Mouse (Mus musculus): Measurements from ENCODE around the gene Gm10945. TPM values are rescaled to one million over a fixed set of nuclear protein-coding genes. Genes with fewer than 3 reads are reported as not detected.

The Gm10945 gene
- not detected in 2 replicates for polyA plus RNA-seq (2016; fragmentation: Nextera tagmentation; extraction: Ambion mirVana)

DNA sequence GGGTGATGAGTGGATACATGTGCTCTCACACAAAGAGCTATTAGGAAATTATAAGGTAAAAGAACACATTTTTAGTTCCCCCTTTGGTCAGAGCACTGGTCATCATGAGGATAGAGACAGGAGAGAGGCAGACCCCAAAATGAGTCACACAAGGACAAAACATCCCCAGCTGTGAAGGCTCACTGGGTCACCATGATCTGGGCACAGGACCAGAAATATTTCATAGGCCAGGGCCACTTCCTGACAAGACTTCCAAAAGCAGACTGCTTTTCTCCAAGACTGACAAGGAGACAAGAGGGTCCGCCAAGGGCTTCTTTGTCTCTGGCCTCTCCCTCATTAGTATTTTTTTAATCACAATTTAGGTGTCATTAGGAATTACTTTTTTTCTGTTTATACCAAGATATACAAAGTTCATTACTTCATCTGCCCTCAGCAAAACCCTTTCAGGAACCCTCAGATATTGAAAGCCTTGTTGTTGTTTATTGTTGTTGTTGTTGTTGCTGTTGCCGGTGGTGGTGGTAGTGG lies at the start of gene Gm10945:
TSS of gene Gm10945 (minus strand) at position 475 of the 525 bp plus-strand sequence.
- 94% methylated on average over 2 of the region's 2 CpGs for WGBS
- no peak for DNase-seq (ENCODE audit: extremely low spot score, low spot score)
- no peaks in the 10 kb centered on the region for H3K36me3 ChIP-seq (replicated peaks)
- no peaks in the 10 kb centered on the region for H3K27me3 ChIP-seq (ENCODE audit: poor library complexity, severe bottlenecking)
- no peaks in the 10 kb centered on the region for H3K4me1 ChIP-seq
- H3K27ac ChIP-seq = no peak within 1 kb of the TSS
- no peaks in the 10 kb centered on the region for H3K9me3 ChIP-seq
- H3K4me3 ChIP-seq = no peak within 1 kb of the TSS

DNA sequence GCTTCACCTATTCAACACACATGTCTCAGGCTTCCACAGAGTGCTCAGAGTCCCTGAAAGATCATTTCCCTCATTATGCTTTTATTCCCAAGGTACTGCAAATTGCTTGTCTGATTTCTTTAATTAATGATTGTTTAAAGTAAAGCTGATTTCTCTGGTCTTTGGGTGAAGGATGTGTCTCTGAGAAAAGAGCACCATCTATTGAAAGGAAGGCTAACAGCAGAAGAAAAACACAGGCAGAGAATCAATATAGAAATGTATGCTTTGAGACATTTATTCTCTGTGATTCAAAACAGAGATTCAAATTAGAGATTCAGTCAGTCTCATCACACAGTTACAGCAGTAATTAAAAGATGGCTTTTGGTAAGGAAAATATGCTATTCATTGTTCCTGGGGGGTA lies 28.7 kb upstream of the Gm10945 start:
- H3K9me3 ChIP-seq = no peaks in the 10 kb centered on the region
- H3K4me1 ChIP-seq = peaks cover 8% of the 10 kb centered on the region
- H3K27me3 ChIP-seq (ENCODE audit: poor library complexity, severe bottlenecking) = no peaks in the 10 kb centered on the region
- H3K27ac ChIP-seq = no peak overlapping the region
- H3K4me3 ChIP-seq = no peak overlapping the region
- H3K36me3 ChIP-seq (replicated peaks) = no peaks in the 10 kb centered on the region
- no peak for DNase-seq (ENCODE audit: extremely low spot score, low spot score)

DNA sequence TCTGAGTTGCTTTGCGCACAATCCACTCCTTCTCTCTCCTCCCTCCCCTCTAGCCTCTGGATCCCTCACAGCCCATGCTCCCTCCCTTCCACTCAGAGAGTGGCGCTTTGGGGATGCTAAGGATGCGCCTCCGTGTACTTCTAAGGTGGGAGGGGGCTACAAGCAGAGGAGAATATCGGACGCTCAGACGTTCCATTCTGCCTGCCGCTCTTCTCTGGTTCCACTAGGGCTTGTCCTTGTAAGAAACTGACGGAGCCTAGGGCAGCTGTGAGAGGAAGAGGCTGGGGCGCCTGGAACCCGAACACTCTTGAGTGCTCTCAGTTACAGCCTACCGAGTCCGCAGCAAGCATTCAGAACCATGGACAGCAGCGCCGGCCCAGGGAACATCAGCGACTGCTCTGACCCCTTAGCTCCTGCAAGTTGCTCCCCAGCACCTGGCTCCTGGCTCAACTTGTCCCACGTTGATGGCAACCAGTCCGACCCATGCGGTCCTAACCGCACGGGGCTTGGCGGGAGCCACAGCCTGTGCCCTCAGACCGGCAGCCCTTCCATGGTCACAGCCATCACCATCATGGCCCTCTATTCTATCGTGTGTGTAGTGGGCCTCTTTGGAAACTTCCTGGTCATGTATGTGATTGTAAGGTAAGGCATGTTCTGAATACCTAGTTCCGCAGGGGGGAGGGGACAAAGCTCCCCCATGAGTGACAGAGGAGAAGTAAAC lies 27.1 kb upstream of the Gm10945 start:
- H3K27me3 ChIP-seq (ENCODE audit: poor library complexity, severe bottlenecking) = no peaks in the 10 kb centered on the region
- H3K9me3 ChIP-seq = no peaks in the 10 kb centered on the region
- no peaks in the 10 kb centered on the region for H3K36me3 ChIP-seq (replicated peaks)
- peak; percentile 68 for DNase-seq (ENCODE audit: extremely low spot score, low spot score)
- WGBS = 2% methylated on average over 25 of the region's 25 CpGs
- H3K27ac ChIP-seq = no peak overlapping the region
- peaks cover 8% of the 10 kb centered on the region for H3K4me1 ChIP-seq
- peak overlapping the region; percentile 34 for H3K4me3 ChIP-seq

DNA sequence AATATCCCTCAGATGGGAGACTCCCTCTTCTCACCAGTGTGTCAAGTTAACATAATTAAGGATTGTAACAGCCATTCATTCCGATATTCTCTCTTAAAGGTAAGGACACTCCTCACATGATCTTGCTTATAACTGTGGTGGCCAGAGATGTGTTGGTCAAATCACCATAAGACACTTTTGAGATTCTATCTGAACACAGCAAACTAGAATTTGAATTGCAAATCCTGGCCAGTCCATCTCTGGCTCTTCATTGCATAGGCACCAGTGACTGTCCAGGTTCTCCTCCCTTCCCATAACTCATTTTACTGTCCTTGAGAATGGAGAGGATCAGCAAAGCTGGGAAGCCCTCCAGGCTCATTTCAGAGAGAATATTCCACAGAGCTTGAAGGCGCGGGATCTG lies 3.4 kb downstream of the Gm10945 start, which contains the start of gene Oprm1:
TSS of gene Oprm1 (plus strand) at position 301 of the 400 bp plus-strand sequence.
- H3K27me3 ChIP-seq (ENCODE audit: poor library complexity, severe bottlenecking) = no peaks in the 10 kb centered on the region
- no peaks in the 10 kb centered on the region for H3K9me3 ChIP-seq
- no peak within 1 kb of the TSS for H3K4me3 ChIP-seq
- no peak within 1 kb of the TSS for H3K27ac ChIP-seq
- no peaks in the 10 kb centered on the region for H3K36me3 ChIP-seq (replicated peaks)
- no peak for DNase-seq (ENCODE audit: extremely low spot score, low spot score)
- WGBS = 90% methylated on average over 3 of the region's 3 CpGs
- H3K4me1 ChIP-seq = no peaks in the 10 kb centered on the region

DNA sequence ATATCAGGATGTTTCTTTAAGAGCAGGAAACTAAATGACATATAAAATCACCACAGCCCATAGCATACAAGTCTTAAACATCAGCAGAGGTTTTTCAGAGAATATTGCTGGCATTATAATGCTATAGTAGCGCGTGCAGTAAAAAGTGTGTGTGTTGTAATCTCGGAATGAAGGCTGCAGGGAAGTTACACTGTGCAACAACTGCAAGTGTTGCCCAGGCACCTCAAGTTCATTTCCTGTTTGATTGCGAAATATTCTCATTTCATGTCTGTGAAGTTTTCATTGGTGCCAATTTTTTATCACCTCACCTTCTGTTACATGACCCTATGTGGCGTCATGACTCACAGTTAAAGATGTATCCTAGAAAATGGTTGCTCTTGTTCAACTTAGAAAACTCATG lies 8.2 kb downstream of the Gm10945 start:
- Histone ChIP-seq H3K27ac (no peak overlapping the region), H3K4me1 (peaks cover 7% of the 10 kb centered on the region; the same call in 1 of the 2 replicates), H3K9me3 (no peaks in the 10 kb centered on the region), H3K36me3 (replicated peaks) (no peaks in the 10 kb centered on the region), H3K4me3 (no peak overlapping the region), H3K27me3 (ENCODE audit: poor library complexity, severe bottlenecking) (no peaks in the 10 kb centered on the region)
- DNase-seq (ENCODE audit: extremely low spot score, low spot score) = no peak
- WGBS = 89% methylated on average over 5 of the region's 5 CpGs

DNA sequence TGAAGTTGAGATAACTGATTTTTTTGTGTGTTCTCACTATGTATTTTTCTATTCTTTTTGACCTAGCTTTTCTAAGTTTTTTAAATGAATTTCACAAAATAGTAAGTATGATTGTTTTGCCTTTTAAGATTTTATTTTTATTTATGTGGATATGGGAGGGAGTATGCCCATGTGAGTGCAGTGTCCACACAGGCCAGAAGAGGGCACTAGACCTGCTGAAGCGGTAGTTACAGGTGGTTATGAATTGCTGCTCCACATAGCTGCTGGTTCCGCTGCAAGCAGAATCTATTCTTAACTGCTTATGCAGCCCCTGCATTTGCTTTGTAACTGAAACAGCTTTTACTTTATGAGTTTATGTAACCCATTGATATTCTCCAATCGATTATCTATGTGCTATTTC lies 33.1 kb downstream of the Gm10945 start:
- no peaks in the 10 kb centered on the region for H3K36me3 ChIP-seq (replicated peaks)
- no peaks in the 10 kb centered on the region for H3K4me1 ChIP-seq
- H3K27ac ChIP-seq = no peak overlapping the region
- no peak for DNase-seq (ENCODE audit: extremely low spot score, low spot score)
- H3K4me3 ChIP-seq = no peak overlapping the region
- 93% methylated on average over 3 of the region's 3 CpGs for whole genome bisulfite sequencing
- H3K27me3 ChIP-seq (ENCODE audit: poor library complexity, severe bottlenecking) = no peaks in the 10 kb centered on the region
- H3K9me3 ChIP-seq = peaks cover 2% of the 10 kb centered on the region; the same call in 1 of the 2 replicates

DNA sequence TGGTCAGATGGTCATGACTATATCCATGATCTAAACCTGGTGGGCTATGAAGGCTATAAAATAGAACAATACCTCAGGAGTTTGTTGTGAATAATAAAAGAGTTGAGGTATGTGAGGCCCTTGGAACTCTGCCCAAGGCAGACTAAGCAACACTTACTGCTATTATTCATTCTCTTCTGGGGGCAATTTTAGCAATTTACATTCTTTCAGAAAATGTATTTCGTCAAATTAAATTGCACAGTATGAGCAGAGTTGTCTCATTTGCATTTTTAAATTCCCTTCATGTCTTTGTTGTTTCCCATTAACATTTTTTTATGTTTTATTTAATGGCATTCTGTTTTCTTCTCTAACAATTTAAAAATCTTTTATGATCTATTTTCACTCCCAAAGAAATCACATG lies 37.8 kb downstream of the Gm10945 start:
- Histone ChIP-seq H3K27ac (no peak overlapping the region), H3K27me3 (ENCODE audit: poor library complexity, severe bottlenecking) (no peaks in the 10 kb centered on the region), H3K4me1 (no peaks in the 10 kb centered on the region), H3K36me3 (replicated peaks) (no peaks in the 10 kb centered on the region), H3K4me3 (no peak overlapping the region), H3K9me3 (peaks cover 2% of the 10 kb centered on the region; the same call in 1 of the 2 replicates)
- no peak for DNase-seq (ENCODE audit: extremely low spot score, low spot score)
- WGBS = 82% methylated on average over 1 of the region's 1 CpGs

DNA sequence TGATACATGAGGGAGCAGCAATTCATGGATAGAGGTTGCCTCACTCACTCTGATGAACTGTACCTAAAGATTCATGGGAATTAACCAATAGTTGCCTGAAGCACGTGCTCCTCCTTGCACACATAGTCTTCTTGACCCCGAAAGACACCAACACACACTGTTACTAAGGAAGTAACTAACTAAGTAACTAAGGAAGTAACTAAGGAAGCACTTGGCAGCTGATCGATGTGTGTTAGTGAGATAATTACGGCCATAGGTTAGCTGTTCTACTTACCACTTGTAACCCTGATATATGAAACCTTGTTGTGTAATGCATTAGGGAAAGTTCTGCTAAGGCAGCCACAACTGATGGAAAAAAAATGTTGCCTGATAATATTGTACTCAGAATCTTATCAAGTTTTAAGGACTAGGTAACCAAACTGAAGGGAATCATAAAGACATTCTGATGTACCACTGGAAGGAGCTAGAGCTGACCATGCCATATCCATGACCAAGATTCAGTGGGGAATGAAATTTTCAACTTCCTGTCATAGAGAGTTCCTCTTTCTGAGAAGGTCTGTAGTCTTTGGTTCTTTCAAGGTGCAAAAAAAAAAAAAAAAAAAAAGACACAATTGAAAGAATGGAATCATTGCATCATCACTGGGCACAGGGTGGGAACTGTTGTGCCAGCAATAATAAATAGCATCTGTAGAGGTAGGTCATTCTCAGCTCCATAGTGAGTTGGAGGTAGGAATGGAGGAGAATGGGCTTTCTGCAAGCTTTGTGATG lies 44.2 kb downstream of the Gm10945 start:
- WGBS = 80% methylated on average over 4 of the region's 4 CpGs
- Histone ChIP-seq H3K9me3 (no peaks in the 10 kb centered on the region), H3K4me1 (peaks cover 3% of the 10 kb centered on the region; the same call in 1 of the 2 replicates), H3K27me3 (ENCODE audit: poor library complexity, severe bottlenecking) (no peaks in the 10 kb centered on the region), H3K27ac (no peak overlapping the region), H3K4me3 (no peak overlapping the region), H3K36me3 (replicated peaks) (no peaks in the 10 kb centered on the region)
- DNase-seq (ENCODE audit: extremely low spot score, low spot score) = no peak

DNA sequence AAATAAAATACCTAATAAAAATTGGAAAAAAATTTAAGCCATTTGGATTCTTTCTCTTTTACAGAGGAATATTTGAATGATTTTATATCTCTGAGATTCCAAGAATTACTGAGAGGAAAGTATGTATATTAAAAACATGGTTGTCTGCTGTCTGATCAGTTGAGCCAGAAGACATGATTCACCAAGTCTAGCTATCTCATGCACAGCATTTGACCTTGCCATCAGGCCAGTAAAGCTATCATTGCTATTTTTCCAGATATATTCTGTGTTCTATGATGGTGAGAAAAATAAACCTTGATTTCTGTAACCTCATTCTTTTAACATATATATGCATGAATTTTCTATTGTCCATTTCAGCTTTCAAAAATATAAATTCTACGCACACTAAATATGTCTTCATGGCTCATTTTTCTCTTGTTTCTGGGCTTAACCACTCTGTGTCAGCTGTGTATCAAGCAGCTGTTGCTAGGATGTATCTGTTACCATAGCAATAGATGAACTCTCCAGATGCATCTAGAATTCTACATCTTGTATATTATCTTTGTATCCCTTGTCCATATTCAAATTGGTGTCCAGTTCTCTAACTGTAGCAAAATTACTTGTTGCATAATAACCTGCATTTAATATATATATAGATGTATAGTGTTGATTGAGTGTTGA lies 56.2 kb downstream of the Gm10945 start:
- Histone ChIP-seq H3K9me3 (no peaks in the 10 kb centered on the region), H3K27me3 (ENCODE audit: poor library complexity, severe bottlenecking) (no peaks in the 10 kb centered on the region), H3K4me3 (no peak overlapping the region), H3K36me3 (replicated peaks) (no peaks in the 10 kb centered on the region), H3K4me1 (no peaks in the 10 kb centered on the region), H3K27ac (no peak overlapping the region)
- no peak for DNase-seq (ENCODE audit: extremely low spot score, low spot score)
- WGBS = 83% methylated on average over 1 of the region's 1 CpGs

DNA sequence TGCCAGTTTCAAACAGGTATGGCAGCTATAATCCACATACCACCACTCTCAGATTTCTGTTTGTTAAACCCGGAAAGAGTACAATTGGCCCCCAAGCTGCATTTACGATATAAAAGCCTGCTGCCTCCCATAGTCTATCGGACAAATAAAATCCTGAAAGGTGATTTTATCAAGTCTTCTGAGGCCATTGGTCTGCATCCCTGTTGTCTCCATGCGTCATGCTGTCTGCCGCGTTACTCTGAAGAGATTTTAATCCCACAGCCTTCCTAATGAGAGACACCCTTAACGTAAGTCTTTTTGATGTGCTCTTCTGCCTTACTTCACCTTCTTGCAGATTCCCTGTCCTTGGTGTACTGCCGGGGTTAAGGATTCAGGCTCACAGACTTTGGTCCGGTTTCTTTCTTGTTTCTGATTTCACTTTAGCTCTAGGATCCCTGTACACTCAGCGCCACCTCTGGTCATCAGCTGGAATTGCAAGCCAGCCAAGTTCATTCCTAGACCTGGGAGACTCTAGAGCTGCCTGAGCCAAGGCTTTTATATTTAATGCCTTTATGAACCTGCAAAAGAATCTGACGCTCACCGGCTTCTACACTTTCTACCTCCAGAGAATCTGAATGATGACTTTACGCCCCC lies 67.2 kb downstream of the Gm10945 start:
- Histone ChIP-seq H3K4me1 (no peaks in the 10 kb centered on the region), H3K27me3 (ENCODE audit: poor library complexity, severe bottlenecking) (no peaks in the 10 kb centered on the region), H3K36me3 (replicated peaks) (no peaks in the 10 kb centered on the region), H3K27ac (no peak overlapping the region), H3K4me3 (no peak overlapping the region), H3K9me3 (no peaks in the 10 kb centered on the region; the same call in 1 of the 2 replicates)
- WGBS = 57% methylated on average over 13 of the region's 13 CpGs
- peak; percentile 31 for DNase-seq (ENCODE audit: extremely low spot score, low spot score)
